Mouse (Mus musculus): Measurements from ENCODE around the gene Yars2.

DNA sequence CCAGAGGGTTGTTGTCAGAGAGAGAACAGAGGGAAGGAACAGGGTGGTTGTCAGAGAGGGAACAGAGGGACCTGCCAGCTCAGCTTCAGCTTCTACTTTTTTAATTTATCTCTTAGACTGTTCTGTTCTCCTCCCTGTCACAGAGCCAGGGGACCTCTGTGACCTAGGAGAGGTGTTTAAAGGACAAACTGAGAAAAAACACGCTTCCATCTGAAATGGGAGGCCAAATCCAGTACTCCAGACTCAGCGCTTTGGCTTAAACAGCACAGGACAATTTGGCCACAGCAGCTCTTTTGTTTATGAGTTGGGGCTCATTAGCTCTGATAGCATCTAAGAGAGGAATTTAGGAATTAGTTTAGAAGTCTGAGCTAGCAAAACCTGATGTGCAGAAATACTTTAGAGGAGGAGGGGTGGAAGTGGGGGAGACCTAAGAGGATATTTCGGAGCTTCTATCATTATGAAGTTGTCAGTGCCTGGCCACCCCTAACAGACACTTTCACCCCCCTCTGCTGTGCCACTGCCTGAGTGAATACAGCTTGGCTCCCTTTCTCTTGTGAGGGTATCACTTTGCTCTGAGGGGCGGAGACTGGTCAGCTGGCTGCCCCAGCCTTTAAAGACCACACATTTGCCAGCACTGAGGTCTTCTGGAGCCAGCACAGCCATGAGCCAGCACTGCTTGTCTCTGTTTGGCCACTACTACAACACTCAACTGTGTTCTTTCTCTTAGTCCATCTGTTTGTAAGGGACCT, 49.3 kb upstream of the Yars2 start:
- TF ChIP-seq CTCF (IDR thresholded peaks at IDR 0.05; ENCODE audit: extremely low read depth, insufficient read depth, low read length) (no peak), POLR2A (IDR thresholded peaks at IDR 0.05; ENCODE audit: extremely low read depth, insufficient read depth, low read length) (no peak)

Measured in cortical plate, adult 2 months (tissue).